Mouse (Mus musculus): ENCODE measurements at regions not wholly inside any gene's neighbourhood (a gene's known extent, or its start where the extent isn't known, plus 50 kb on each side); places are given as distances from the start of the nearest gene placed in this dataset.

GRCm38 (mm10) chr17:64489769-64490335, 110.7 kb upstream of the Man2a1 start:
- TF ChIP-seq ZMIZ1 (IDR thresholded peaks at IDR 0.05; ENCODE audit: low read depth, low read length) (no peak), BHLHE40 (IDR thresholded peaks at IDR 0.05; ENCODE audit: borderline replicate concordance, low read depth, low read length) (no peak), ZNF384 (IDR thresholded peaks at IDR 0.05; ENCODE audit: low read depth, low read length) (peak; percentile 56), TAL1 (IDR thresholded peaks at IDR 0.05; ENCODE audit: low read length) (peak; percentile 47), GATA1 (IDR thresholded peaks at IDR 0.05; ENCODE audit: low read depth, low read length) (peak; percentile 84), EP300 (IDR thresholded peaks at IDR 0.05; ENCODE audit: low read depth in 1 of 2, low read length in 2 of 2) (peak; percentile 66 to 74), JUND (IDR thresholded peaks at IDR 0.05; ENCODE audit: low read depth, low read length) (no peak), TCF12 (IDR thresholded peaks at IDR 0.05; ENCODE audit: low read depth, low read length) (peak; percentile 41), TBP (IDR thresholded peaks at IDR 0.05; ENCODE audit: low read depth, low read length) (no peak)
- Histone ChIP-seq H3K4me3 (ENCODE audit: control insufficient read depth in 1 of 2, insufficient read depth in 1 of 2, low read depth in 2 of 2, low read length in 2 of 2) (no peak overlapping the region), H3K27ac (ENCODE audit: control insufficient read depth, low read depth, low read length) (no peak overlapping the region), H3K9ac (ENCODE audit: control insufficient read depth, low read depth, low read length, poor library complexity, severe bottlenecking) (no peak overlapping the region), H3K9me3 (replicated peaks; ENCODE audit: insufficient read depth, low read length) (no peaks in the 10 kb centered on the region), H3K4me1 (ENCODE audit: control insufficient read depth in 1 of 2, insufficient read depth in 2 of 2, low read length in 2 of 2) (no peaks in the 10 kb centered on the region), H3K36me3 (ENCODE audit: control insufficient read depth in 1 of 2, insufficient read depth in 2 of 2, low read length in 2 of 2) (peaks cover 0 to 2% of the 10 kb centered on the region in 2 experiments; a peak in 2 of 4 replicates), H3K79me2 (ENCODE audit: control insufficient read depth, insufficient read depth, low read length, poor library complexity) (no peaks in the 10 kb centered on the region), H3K27me3 (ENCODE audit: control insufficient read depth in 1 of 2, insufficient read depth in 2 of 2, low read length in 2 of 2) (no peaks in the 10 kb centered on the region)
- peak; percentile 64 for DNase-seq (ENCODE audit: low read depth, low spot score)

GRCm38 (mm10) chr17:64490664-64491063, 109.9 kb upstream of the Man2a1 start:
- no peak for TF ChIP-seq ZNF384 (IDR thresholded peaks at IDR 0.05; ENCODE audit: low read depth, low read length)
- TF ChIP-seq SMC3 (IDR thresholded peaks at IDR 0.05; ENCODE audit: low read depth, low read length): no peak
- no peak overlapping the region for H3K9ac ChIP-seq (ENCODE audit: control insufficient read depth, low read depth, low read length, poor library complexity, severe bottlenecking)
- H3K27ac ChIP-seq (ENCODE audit: control insufficient read depth, low read depth, low read length): no peak overlapping the region
- no peaks in the 10 kb centered on the region for H3K9me3 ChIP-seq (replicated peaks; ENCODE audit: insufficient read depth, low read length)
- no peak overlapping the region for H3K4me3 ChIP-seq (ENCODE audit: control insufficient read depth in 1 of 2, insufficient read depth in 1 of 2, low read depth in 2 of 2, low read length in 2 of 2)
- no peaks in the 10 kb centered on the region for H3K4me1 ChIP-seq (ENCODE audit: control insufficient read depth in 1 of 2, insufficient read depth in 2 of 2, low read length in 2 of 2)
- no peaks in the 10 kb centered on the region for H3K27me3 ChIP-seq (ENCODE audit: control insufficient read depth in 1 of 2, insufficient read depth in 2 of 2, low read length in 2 of 2)
- peak; percentile 9 for DNase-seq (ENCODE audit: low read depth, low spot score)
- H3K79me2 ChIP-seq (ENCODE audit: control insufficient read depth, insufficient read depth, low read length, poor library complexity): no peaks in the 10 kb centered on the region
- H3K36me3 ChIP-seq (ENCODE audit: control insufficient read depth in 1 of 2, insufficient read depth in 2 of 2, low read length in 2 of 2): peaks cover 0 to 2% of the 10 kb centered on the region in 2 experiments; a peak in 2 of 4 replicates

DNA sequence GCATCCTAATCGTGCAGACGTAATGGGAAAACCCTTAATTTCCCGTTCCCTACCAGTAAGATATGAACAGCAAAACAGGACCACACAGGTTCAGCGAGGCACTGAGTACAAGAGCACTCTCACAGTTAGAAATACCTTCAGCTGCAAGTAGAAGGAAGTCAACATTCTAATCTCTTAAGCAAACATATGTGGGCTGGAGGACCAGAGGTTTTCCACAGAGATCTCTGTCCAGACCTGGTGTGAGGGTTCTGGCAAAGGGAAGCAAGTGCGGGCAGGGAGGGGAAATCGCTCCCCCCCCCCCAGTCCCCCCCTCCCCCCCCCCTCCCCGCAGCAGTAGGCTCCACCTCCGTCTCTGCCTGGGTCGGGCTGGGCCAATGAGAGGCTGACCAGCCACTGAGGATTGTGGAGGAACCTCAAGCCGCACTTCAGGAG, 108.6 kb upstream of the Man2a1 start:
- Histone ChIP-seq H3K27me3 (ENCODE audit: control insufficient read depth in 1 of 2, insufficient read depth in 2 of 2, low read length in 2 of 2) (no peaks in the 10 kb centered on the region), H3K9ac (ENCODE audit: control insufficient read depth, low read depth, low read length, poor library complexity, severe bottlenecking) (no peak overlapping the region), H3K79me2 (ENCODE audit: control insufficient read depth, insufficient read depth, low read length, poor library complexity) (no peaks in the 10 kb centered on the region), H3K36me3 (ENCODE audit: control insufficient read depth in 1 of 2, insufficient read depth in 2 of 2, low read length in 2 of 2) (peaks cover 0 to 2% of the 10 kb centered on the region in 2 experiments; a peak in 2 of 4 replicates), H3K9me3 (replicated peaks; ENCODE audit: insufficient read depth, low read length) (no peaks in the 10 kb centered on the region), H3K4me3 (ENCODE audit: control insufficient read depth in 1 of 2, insufficient read depth in 1 of 2, low read depth in 2 of 2, low read length in 2 of 2) (no peak overlapping the region), H3K4me1 (ENCODE audit: control insufficient read depth in 1 of 2, insufficient read depth in 2 of 2, low read length in 2 of 2) (no peaks in the 10 kb centered on the region), H3K27ac (ENCODE audit: control insufficient read depth, low read depth, low read length) (no peak overlapping the region)
- peak; percentile 41 for DNase-seq (ENCODE audit: low read depth, low spot score)
- no peak for TF ChIP-seq NRF1 (IDR thresholded peaks at IDR 0.05; ENCODE audit: insufficient read depth, low read depth, low read length, poor library complexity, severe bottlenecking)
- no peak for TF ChIP-seq CTCF (IDR thresholded peaks at IDR 0.05 in 2 of 3, conservative IDR thresholded peaks at IDR 0.05 in 1 of 3; ENCODE audit: control insufficient read depth in 1 of 3, insufficient read depth in 1 of 3, low read depth in 2 of 3, low read length in 3 of 3, poor library complexity in 1 of 3, severe bottlenecking in 1 of 3)
- TF ChIP-seq MAZ (IDR thresholded peaks at IDR 0.05; ENCODE audit: low read depth, low read length): no peak
- no peak for TF ChIP-seq TBP (IDR thresholded peaks at IDR 0.05; ENCODE audit: low read depth, low read length)
- TF ChIP-seq USF2 (IDR thresholded peaks at IDR 0.05; ENCODE audit: borderline replicate concordance in 1 of 2, insufficient read depth in 1 of 2, low read depth in 1 of 2, low read length in 2 of 2): no peak
- no peak for TF ChIP-seq BHLHE40 (IDR thresholded peaks at IDR 0.05; ENCODE audit: borderline replicate concordance, low read depth, low read length)
- no peak for TF ChIP-seq GATA1 (IDR thresholded peaks at IDR 0.05; ENCODE audit: low read depth, low read length)
- no peak for TF ChIP-seq MEF2A (IDR thresholded peaks at IDR 0.05; ENCODE audit: extremely low read depth, insufficient replicate concordance, low read depth, low read length, poor library complexity, severe bottlenecking)
- no peak for TF ChIP-seq POLR2AphosphoS5 (IDR thresholded peaks at IDR 0.05; ENCODE audit: borderline replicate concordance, low read depth, low read length)
- TF ChIP-seq RCOR1 (IDR thresholded peaks at IDR 0.05; ENCODE audit: low read depth, low read length): no peak
- no peak for TF ChIP-seq GABPA (IDR thresholded peaks at IDR 0.05; ENCODE audit: low read depth, low read length)
- TF ChIP-seq MAFK (IDR thresholded peaks at IDR 0.05; ENCODE audit: borderline replicate concordance, low read depth, low read length): no peak
- no peak for TF ChIP-seq USF1 (IDR thresholded peaks at IDR 0.05; ENCODE audit: low read depth, low read length)
- no peak for TF ChIP-seq EP300 (IDR thresholded peaks at IDR 0.05; ENCODE audit: low read depth in 1 of 2, low read length in 2 of 2)
- no peak for TF ChIP-seq MAX (IDR thresholded peaks at IDR 0.05; ENCODE audit: low read length)
- TF ChIP-seq CHD1 (IDR thresholded peaks at IDR 0.05; ENCODE audit: low read depth, low read length): no peak
- TF ChIP-seq ZC3H11A (IDR thresholded peaks at IDR 0.05; ENCODE audit: low read depth, low read length): no peak
